Mouse (Mus musculus) cortical plate, adult 2 months (tissue): ENCODE measurements at regions not wholly inside any gene's neighbourhood (a gene's known extent, or its start where the extent isn't known, plus 50 kb on each side); places are given as distances from the start of the nearest gene placed in this dataset.

ENCODE experiments used
- CTCF ChIP-seq: fragments of 200-500 bp; IDR thresholded peaks from 2 replicates; pipeline ENCODE4 v1.5.1; 2011; ENCODE audit warnings: mild to moderate bottlenecking, control low read depth, low read length; ENCODE audit not compliant: insufficient read depth; ENCODE audit errors: extremely low read depth
- POLR2A ChIP-seq: fragments of 200-500 bp; IDR thresholded peaks from 2 replicates; pipeline ENCODE4 v1.6.1; 2011; ENCODE audit warnings: mild to moderate bottlenecking, low read length, control low read depth; ENCODE audit not compliant: insufficient read depth; ENCODE audit errors: extremely low read depth

GRCm38 (mm10) chrX:159047876-159048275 is 162.2 kb upstream of the Rps6ka3 start:
- TF ChIP-seq CTCF (no peak), POLR2A (no peak)
